Comparison of ENCODE assay signal across 32 mouse cellular contexts in genomic region chr17:36151200-36151599, GRCm38 (mm10). TPM values are rescaled to one million over a fixed set of nuclear protein-coding genes. Genes with fewer than 3 reads are reported as not detected.
"Had no signal": no experiment of that assay in that cellular context is flagged by ENCODE, and none has a peak within 500 bp of the region (broad histone marks: within the 10 kb centered on the region; RNA-seq: fewer than 3 reads in every experiment).

No protein-coding gene starts in this region.

RNA-seq across cellular contexts. Expression of gene Gm8909, which starts 17.1 kb away (rescaled TPM):
- total RNA-seq: gastrocnemius, adult 2 months; gastrocnemius, postnatal 10 days; gastrocnemius, postnatal 25 days; gastrocnemius, postnatal 4 days; granulocyte monocyte progenitor cell, adult 5-6 weeks; heart, adult 18-20 months; heart, adult 8-10 months; heart, postnatal 25 days; heart, postnatal 4 days; layer of hippocampus, adult 2 months; layer of hippocampus, postnatal 10 days; layer of hippocampus, postnatal 25 days; left cerebral cortex, adult 2 months; left cerebral cortex, postnatal 14 days; left cerebral cortex, postnatal 36 days had no signal
- polyA plus RNA-seq: frontal cortex, adult 2 months; heart, embryonic 12.5 days; heart, embryonic 14.5 days; hindbrain, embryonic 12.5 days; hindbrain, embryonic 14.5 days; hindbrain, embryonic 16.5 days; kidney, embryonic 14.5 days; limb, embryonic 11.5 days; limb, embryonic 13.5 days; limb, embryonic 15.5 days; liver, embryonic 12.5 days; liver, embryonic 14.5 days had no signal

RNA-seq across cellular contexts. Expression of gene Gm7030, which starts 22.0 kb away (rescaled TPM):
- total RNA-seq: gastrocnemius, adult 2 months; gastrocnemius, postnatal 10 days; gastrocnemius, postnatal 25 days; gastrocnemius, postnatal 4 days; granulocyte monocyte progenitor cell, adult 5-6 weeks; heart, postnatal 10 days; heart, postnatal 25 days; heart, postnatal 4 days; layer of hippocampus, adult 2 months; layer of hippocampus, postnatal 10 days; layer of hippocampus, postnatal 25 days; left cerebral cortex, adult 2 months; left cerebral cortex, postnatal 14 days; left cerebral cortex, postnatal 36 days had no signal
- polyA plus RNA-seq: frontal cortex, adult 2 months; heart, embryonic 10.5 days; heart, embryonic 12.5 days; heart, embryonic 14.5 days; hindbrain, embryonic 10.5 days; hindbrain, embryonic 12.5 days; hindbrain, embryonic 14.5 days; hindbrain, embryonic 16.5 days; kidney, embryonic 14.5 days; kidney, embryonic 16.5 days; limb, embryonic 11.5 days; limb, embryonic 13.5 days; limb, embryonic 15.5 days; liver, embryonic 12.5 days; liver, embryonic 14.5 days had no signal

RNA-seq across cellular contexts. Expression of gene Gm19684, which starts 29.7 kb away (rescaled TPM):
- total RNA-seq: gastrocnemius, adult 2 months; gastrocnemius, postnatal 10 days; gastrocnemius, postnatal 25 days; gastrocnemius, postnatal 4 days; heart, postnatal 25 days; heart, postnatal 4 days; layer of hippocampus, postnatal 10 days; layer of hippocampus, postnatal 25 days; left cerebral cortex, adult 2 months; left cerebral cortex, postnatal 14 days; left cerebral cortex, postnatal 36 days had no signal
- polyA plus RNA-seq: heart, embryonic 10.5 days; heart, embryonic 12.5 days; heart, embryonic 14.5 days; hindbrain, embryonic 10.5 days; hindbrain, embryonic 12.5 days; hindbrain, embryonic 14.5 days; hindbrain, embryonic 16.5 days; intestine, postnatal 0 days; kidney, embryonic 14.5 days; kidney, embryonic 16.5 days; limb, embryonic 11.5 days; limb, embryonic 13.5 days; limb, embryonic 15.5 days; liver, embryonic 12.5 days; liver, embryonic 14.5 days had no signal

RNA-seq across cellular contexts. Expression of gene H2-T3, which starts 38.9 kb away (rescaled TPM):
- total RNA-seq: gastrocnemius, adult 2 months; gastrocnemius, postnatal 10 days; gastrocnemius, postnatal 25 days; granulocyte monocyte progenitor cell, adult 5-6 weeks; heart, adult 18-20 months; heart, adult 8-10 months; heart, postnatal 25 days; heart, postnatal 4 days; layer of hippocampus, adult 2 months; layer of hippocampus, postnatal 10 days; layer of hippocampus, postnatal 25 days; left cerebral cortex, adult 2 months; left cerebral cortex, postnatal 14 days; left cerebral cortex, postnatal 36 days had no signal
- polyA plus RNA-seq: frontal cortex, adult 2 months; heart, embryonic 10.5 days; heart, embryonic 12.5 days; heart, embryonic 14.5 days; hindbrain, embryonic 10.5 days; hindbrain, embryonic 12.5 days; hindbrain, embryonic 14.5 days; hindbrain, embryonic 16.5 days; kidney, embryonic 14.5 days; kidney, embryonic 16.5 days; limb, embryonic 11.5 days; limb, embryonic 13.5 days; limb, embryonic 15.5 days; liver, embryonic 12.5 days; liver, embryonic 14.5 days had no signal
